Mouse (Mus musculus): ENCODE measurements around the gene Tarsl2.

Tarsl2 gene

GRCm38 (mm10) chr7:65657490-65658120, 12.9 kb downstream of the Tarsl2 start:
- no peak for DNase-seq

GRCm38 (mm10) chr7:65663225-65663790, 18.6 kb downstream of the Tarsl2 start:
- no peak for DNase-seq

- peak; percentile 28 for DNase-seq
These were observed 19.2 kb downstream of the Tarsl2 start for GRCm38 (mm10) chr7:65663886-65664285.

GRCm38 (mm10) chr7:65667491-65667890, 22.8 kb downstream of the Tarsl2 start:
- no peak for DNase-seq

- DNase-seq = no peak
These were observed 33.4 kb downstream of the Tarsl2 start for GRCm38 (mm10) chr7:65678050-65678449.

- no peak for DNase-seq
These were observed 34.4 kb downstream of the Tarsl2 start for GRCm38 (mm10) chr7:65678900-65679595.

- DNase-seq = no peak
These were observed 36.5 kb downstream of the Tarsl2 start for GRCm38 (mm10) chr7:65681166-65681565.

- no peak for DNase-seq
These were observed 39.6 kb downstream of the Tarsl2 start for GRCm38 (mm10) chr7:65684256-65684835.

GRCm38 (mm10) chr7:65686664-65687063, 42.0 kb downstream of the Tarsl2 start:
- no peak for DNase-seq

GRCm38 (mm10) chr7:65690869-65691268, 46.2 kb downstream of the Tarsl2 start, which contains the start of gene Tm2d3:
Tm2d3 (plus strand) TSS chr7:65691169.
- no peak for DNase-seq

GRCm38 (mm10) chr7:65691929-65692605, 47.4 kb downstream of the Tarsl2 start:
- no peak for DNase-seq

- DNase-seq = peak; percentile 79
These were observed 48.2 kb downstream of the Tarsl2 start for GRCm38 (mm10) chr7:65692883-65693282.

GRCm38 (mm10) chr7:65693301-65693821, 48.7 kb downstream of the Tarsl2 start:
- peak; percentile 90 for DNase-seq

- DNase-seq = no peak
These were observed 51.8 kb downstream of the Tarsl2 start for GRCm38 (mm10) chr7:65696450-65696849.

- DNase-seq = no peak
These were observed 57.4 kb downstream of the Tarsl2 start for GRCm38 (mm10) chr7:65702076-65702475.

- peak; percentile 86 for DNase-seq
These were observed 60.1 kb downstream of the Tarsl2 start for GRCm38 (mm10) chr7:65704818-65705242.

GRCm38 (mm10) chr7:65708506-65708905, 63.8 kb downstream of the Tarsl2 start:
- no peak for DNase-seq

- no peak for DNase-seq
These were observed 65.6 kb downstream of the Tarsl2 start for GRCm38 (mm10) chr7:65710301-65710700.

- DNase-seq = no peak
These were observed 69.1 kb downstream of the Tarsl2 start for GRCm38 (mm10) chr7:65713782-65714181.

- DNase-seq = no peak
These were observed 69.6 kb downstream of the Tarsl2 start for GRCm38 (mm10) chr7:65714304-65714703.

GRCm38 (mm10) chr7:65734024-65734423, 89.3 kb downstream of the Tarsl2 start:
- no peak for DNase-seq

GRCm38 (mm10) chr7:65735261-65735660, 90.6 kb downstream of the Tarsl2 start:
- DNase-seq = no peak
